Mouse (Mus musculus): Measurements from ENCODE around the gene BC053393. TPM values are rescaled to one million over a fixed set of nuclear protein-coding genes. Genes with fewer than 3 reads are reported as not detected.
"Not testable (repeated sequence)": the region's sequence is repeated elsewhere in the genome, so short reads cannot be mapped to it uniquely, and the experiment has no call there.

Gene BC053393
- polyA plus RNA-seq, 1 experiment from 2014 or later = not detected

DNA sequence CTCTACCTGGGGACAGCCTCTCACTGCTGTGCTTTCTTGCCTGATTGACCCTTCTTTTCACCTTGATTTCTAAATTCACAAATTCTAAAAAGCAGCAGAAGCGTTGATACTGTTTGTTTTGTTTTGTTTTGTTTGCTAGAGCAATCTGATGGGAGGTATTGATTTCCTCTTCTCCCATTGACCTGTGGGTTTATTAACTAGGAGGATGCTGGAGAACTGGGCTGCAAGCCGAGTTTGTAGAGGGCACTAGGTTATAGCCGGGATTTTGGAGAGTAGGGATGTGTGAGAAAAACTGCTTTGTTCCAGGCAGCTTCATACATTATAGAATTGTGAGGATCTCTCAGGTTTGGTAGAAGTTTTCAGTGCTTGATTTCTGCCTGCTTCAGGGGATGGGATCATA is 9.1 kb downstream of the BC053393 start:
- no peaks in the 10 kb centered on the region for H3K9me3 ChIP-seq
- ATAC-seq (ENCODE audit: low FRiP score, low read depth) = no peak
- no peak overlapping the region for H3K4me2 ChIP-seq (replicated peaks)
- no peaks in the 10 kb centered on the region for H3K4me1 ChIP-seq
- no peak overlapping the region for H3K9ac ChIP-seq
- no peaks in the 10 kb centered on the region for H3K27me3 ChIP-seq (replicated peaks)
- H3K36me3 ChIP-seq = no peaks in the 10 kb centered on the region
- WGBS = 85% methylated on average over 3 of the region's 3 CpGs
- H3K27ac ChIP-seq = no peak overlapping the region
- H3K4me3 ChIP-seq = no peak overlapping the region

DNA sequence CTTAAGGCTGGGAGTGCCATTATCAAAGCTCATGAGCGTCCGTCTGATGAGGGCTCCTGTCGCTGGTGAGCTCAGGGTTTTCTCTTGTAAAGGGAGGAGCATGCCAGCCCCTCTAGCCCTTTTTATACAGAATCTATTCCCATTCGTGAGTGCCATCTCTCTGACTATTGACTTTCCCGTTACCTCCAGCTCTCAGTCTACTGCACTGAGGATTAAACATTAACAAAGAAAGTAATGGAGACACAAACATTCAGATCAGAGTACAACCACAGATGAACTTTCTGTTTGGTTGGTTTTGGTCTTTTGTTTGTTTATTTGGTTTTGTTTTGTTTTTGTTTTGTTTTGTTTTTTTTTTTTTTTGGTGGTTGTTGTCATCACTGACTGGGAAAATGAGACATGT is 11.4 kb downstream of the BC053393 start:
- Histone ChIP-seq H3K9me3 (no peaks in the 10 kb centered on the region), H3K4me3 (no peak overlapping the region), H3K4me2 (replicated peaks) (no peak overlapping the region), H3K27ac (no peak overlapping the region), H3K9ac (no peak overlapping the region), H3K36me3 (no peaks in the 10 kb centered on the region), H3K4me1 (no peaks in the 10 kb centered on the region), H3K27me3 (replicated peaks) (no peaks in the 10 kb centered on the region)
- WGBS = 75% methylated on average over 5 of the region's 5 CpGs
- ATAC-seq (ENCODE audit: low FRiP score, low read depth) = no peak

GRCm38 (mm10) chr11:46592416-46592815 is 21.1 kb downstream of the BC053393 start:
- H3K9me3 ChIP-seq = no peaks in the 10 kb centered on the region
- H3K27me3 ChIP-seq (replicated peaks) = no peaks in the 10 kb centered on the region
- H3K36me3 ChIP-seq = no peaks in the 10 kb centered on the region
- no peak overlapping the region for H3K27ac ChIP-seq
- WGBS = 89% methylated on average over 2 of the region's 2 CpGs
- no peaks in the 10 kb centered on the region for H3K4me1 ChIP-seq
- ATAC-seq (ENCODE audit: low FRiP score, low read depth) = no peak
- H3K4me3 ChIP-seq = no peak overlapping the region
- no peak overlapping the region for H3K4me2 ChIP-seq (replicated peaks)
- no peak overlapping the region for H3K9ac ChIP-seq

DNA sequence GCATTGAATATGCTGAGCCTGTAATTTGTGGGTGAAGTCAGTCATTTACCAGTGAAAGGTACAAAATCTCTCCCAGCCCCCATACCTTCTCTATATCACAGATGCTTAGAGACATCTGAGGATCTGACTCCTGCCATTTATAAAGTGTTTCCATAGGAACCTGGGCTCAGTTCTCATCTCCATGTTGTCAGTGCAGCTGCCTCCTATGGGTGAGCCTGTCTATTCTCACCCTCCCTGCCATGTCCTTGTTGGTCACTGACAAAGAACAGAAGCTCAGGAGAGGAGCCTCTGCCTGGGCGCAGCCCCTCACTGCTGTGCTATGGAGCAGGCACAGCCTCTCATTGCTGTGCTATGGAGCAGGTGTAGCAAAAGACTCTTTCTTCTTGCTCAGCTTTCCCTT is 48.6 kb downstream of the BC053393 start:
- H3K27me3 ChIP-seq (replicated peaks) = no peaks in the 10 kb centered on the region
- H3K36me3 ChIP-seq = no peaks in the 10 kb centered on the region
- H3K9ac ChIP-seq = no peak overlapping the region
- H3K27ac ChIP-seq = no peak overlapping the region
- no peak for ATAC-seq (ENCODE audit: low FRiP score, low read depth)
- H3K4me2 ChIP-seq (replicated peaks) = no peak overlapping the region
- H3K4me3 ChIP-seq = no peak overlapping the region
- no peaks in the 10 kb centered on the region for H3K9me3 ChIP-seq
- WGBS = 90% methylated on average over 1 of the region's 1 CpGs
- no peaks in the 10 kb centered on the region for H3K4me1 ChIP-seq

GRCm38 (mm10) chr11:46620414-46621168 is 49.3 kb downstream of the BC053393 start:
- WGBS = 81% methylated on average over 7 of the region's 7 CpGs
- no peaks in the 10 kb centered on the region for H3K9me3 ChIP-seq
- H3K4me1 ChIP-seq = no peaks in the 10 kb centered on the region
- no peaks in the 10 kb centered on the region for H3K27me3 ChIP-seq (replicated peaks)
- H3K4me2 ChIP-seq (replicated peaks) = no peak overlapping the region
- no peak overlapping the region for H3K27ac ChIP-seq
- H3K9ac ChIP-seq = no peak overlapping the region
- no peak overlapping the region for H3K4me3 ChIP-seq
- H3K36me3 ChIP-seq = no peaks in the 10 kb centered on the region
- ATAC-seq (ENCODE audit: low FRiP score, low read depth) = no peak

GRCm38 (mm10) chr11:46629211-46629795 is 58.0 kb downstream of the BC053393 start, which contains the start of gene Dppa1:
Gene Dppa1 (minus strand): TSS chr11:46629261.
- no peaks in the 10 kb centered on the region for H3K36me3 ChIP-seq
- no peak within 1 kb of the TSS for H3K9ac ChIP-seq

GRCm38 (mm10) chr11:46631635-46632034 is 60.3 kb downstream of the BC053393 start:
- 0 out of 2 replicates have a peak, but pooled peaks have one; percentile 48 for ATAC-seq (ENCODE audit: low FRiP score, low read depth)
- H3K4me1 ChIP-seq = no peaks in the 10 kb centered on the region
- H3K9ac ChIP-seq = no peak overlapping the region
- H3K9me3 ChIP-seq = no peaks in the 10 kb centered on the region
- no peaks in the 10 kb centered on the region for H3K36me3 ChIP-seq
- no peak overlapping the region for H3K4me3 ChIP-seq
- no peak overlapping the region for H3K27ac ChIP-seq
- no peaks in the 10 kb centered on the region for H3K27me3 ChIP-seq (replicated peaks)
- 40% methylated on average over 3 of the region's 3 CpGs for WGBS
- no peak overlapping the region for H3K4me2 ChIP-seq (replicated peaks)

More at GRCm38 (mm10) chr11:46629211-46629795, 58.0 kb downstream of the BC053393 start, which contains the start of gene Dppa1:
- Histone ChIP-seq H3K4me1 (no peaks in the 10 kb centered on the region), H3K27ac (no peak within 1 kb of the TSS), H3K4me3 (no peak within 1 kb of the TSS), H3K4me2 (replicated peaks) (no peak within 1 kb of the TSS), H3K27me3 (replicated peaks) (no peaks in the 10 kb centered on the region), H3K9me3 (no peaks in the 10 kb centered on the region)
- WGBS = 84% methylated on average over 2 of the region's 2 CpGs
- no peak for ATAC-seq (ENCODE audit: low FRiP score, low read depth)

- H3K4me1 ChIP-seq; H3K4me2 ChIP-seq (replicated peaks); H3K4me3 ChIP-seq; ATAC-seq (ENCODE audit: low FRiP score, low read depth); H3K27me3 ChIP-seq (replicated peaks); H3K36me3 ChIP-seq; H3K9ac ChIP-seq; H3K9me3 ChIP-seq; H3K27ac ChIP-seq: not testable (repeated sequence)
- 90% methylated on average over 4 of the region's 4 CpGs for WGBS
Measured at GRCm38 (mm10) chr11:46635516-46635915, 64.2 kb downstream of the BC053393 start.

- 81% methylated on average over 3 of the region's 3 CpGs for WGBS
Measured at GRCm38 (mm10) chr11:46636568-46636967, 65.2 kb downstream of the BC053393 start.

More at GRCm38 (mm10) chr11:46636568-46636967, 65.2 kb downstream of the BC053393 start:
- no peak for ATAC-seq (ENCODE audit: low FRiP score, low read depth)
- H3K4me1 ChIP-seq = no peaks in the 10 kb centered on the region
- H3K9ac ChIP-seq = no peak overlapping the region
- no peak overlapping the region for H3K4me3 ChIP-seq
- no peaks in the 10 kb centered on the region for H3K36me3 ChIP-seq
- no peak overlapping the region for H3K27ac ChIP-seq
- no peaks in the 10 kb centered on the region for H3K9me3 ChIP-seq
- no peaks in the 10 kb centered on the region for H3K27me3 ChIP-seq (replicated peaks)
- H3K4me2 ChIP-seq (replicated peaks) = no peak overlapping the region

Other genes starting within 250 kb of the BC053393 start
- gene Itk, start 182.0 kb upstream of the BC053393 start, polyA plus RNA-seq (2016; fragmentation: Nextera tagmentation; extraction: Ambion mirVana) = not detected in 2 replicates
- 0.18 TPM in 1 of 2 replicates, not detected in the other for gene Fam71b, start 175.0 kb upstream of the BC053393 start, polyA plus RNA-seq (2016; fragmentation: Nextera tagmentation; extraction: Ambion mirVana)
- 83.2 and 86.4 TPM in 2 replicates for gene Med7, start 134.6 kb upstream of the BC053393 start, polyA plus RNA-seq (2016; fragmentation: Nextera tagmentation; extraction: Ambion mirVana)
- 0.11 and 0.19 TPM in 2 replicates for gene Havcr2, start 116.6 kb upstream of the BC053393 start, polyA plus RNA-seq (2016; fragmentation: Nextera tagmentation; extraction: Ambion mirVana)
- gene Gm12169, start 47.3 kb upstream of the BC053393 start, polyA plus RNA-seq (2016; fragmentation: Nextera tagmentation; extraction: Ambion mirVana) = not detected in 2 replicates
- not detected in 2 replicates for gene Dppa1, start 57.7 kb downstream of the BC053393 start, polyA plus RNA-seq (2016; fragmentation: Nextera tagmentation; extraction: Ambion mirVana)
- not detected in 2 replicates for gene Timd2, start 135.5 kb downstream of the BC053393 start, polyA plus RNA-seq (2016; fragmentation: Nextera tagmentation; extraction: Ambion mirVana)
- not detected in 2 replicates for gene Havcr1, start 163.5 kb downstream of the BC053393 start, polyA plus RNA-seq (2016; fragmentation: Nextera tagmentation; extraction: Ambion mirVana)
- gene Timd4, start 239.3 kb downstream of the BC053393 start, polyA plus RNA-seq (2016; fragmentation: Nextera tagmentation; extraction: Ambion mirVana) = not detected in 2 replicates